Mouse (Mus musculus) lung, postnatal 0 days (tissue): ENCODE results near the gene Lysmd2. TPM values are rescaled to one million over a fixed set of nuclear protein-coding genes. Genes with fewer than 3 reads are reported as not detected.

ENCODE experiments used
- ATAC-seq: fragments of 200-750 bp; cut with Nextera tagmentation; 2 replicates; pipeline ENCODE4 v1.8.0; 2017; ENCODE audit warnings: moderate library complexity
- DNase-seq: peaks from one replicate; pipeline ENCODE4 v3.0.0-alpha.2; 2016; ENCODE audit warnings: low spot score
- H3K27ac ChIP-seq: fragments of 300-500 bp; sonication (generic); 2 replicates; pipeline ENCODE4 v1.5.1; 2014; ENCODE audit warnings: antibody characterized with exemption, mild to moderate bottlenecking, low read length, mixed read lengths
- H3K27me3 ChIP-seq: fragments of 300-500 bp; sonication (generic); replicated peaks from 2 replicates; pipeline ENCODE4 v1.6.1; 2014; ENCODE audit warnings: low read length, mixed read lengths; ENCODE audit not compliant: insufficient read depth
- H3K36me3 ChIP-seq: fragments of 300-500 bp; sonication (generic); 2 replicates; pipeline ENCODE4 v1.6.1; 2014; ENCODE audit warnings: low read length, mixed read lengths; ENCODE audit not compliant: insufficient read depth
- H3K4me1 ChIP-seq: fragments of 300-500 bp; sonication (generic); 2 replicates; pipeline ENCODE4 v1.6.1; 2014; ENCODE audit warnings: antibody characterized with exemption, low read depth, low read length, mixed read lengths; ENCODE audit not compliant: insufficient read depth
- H3K4me2 ChIP-seq: fragments of 300-500 bp; sonication (generic); replicated peaks from 2 replicates; pipeline ENCODE4 v1.6.1; 2014; ENCODE audit warnings: low read depth, mild to moderate bottlenecking, low read length, moderate library complexity, mixed read lengths
- H3K4me3 ChIP-seq: fragments of 300-500 bp; sonication (generic); 2 replicates; pipeline ENCODE4 v1.5.1; 2014; ENCODE audit warnings: low read depth, low read length
- H3K9ac ChIP-seq: fragments of 300-500 bp; sonication (generic); replicated peaks from 2 replicates; pipeline ENCODE4 v1.6.1; 2014; ENCODE audit warnings: low read depth, mild to moderate bottlenecking
- H3K9me3 ChIP-seq: fragments of 300-500 bp; sonication (generic); 2 replicates; pipeline ENCODE4 v1.6.1; 2016; ENCODE audit warnings: low read length, mixed read lengths
- CTCF ChIP-seq: IDR thresholded peaks from 2 replicates; pipeline ENCODE4 v1.5.1; 2016; ENCODE audit warnings: antibody characterized with exemption, mild to moderate bottlenecking
- EP300 ChIP-seq: IDR thresholded peaks from 2 replicates; pipeline ENCODE4 v1.6.1; 2016; ENCODE audit warnings: antibody characterized with exemption, mild to moderate bottlenecking, control low read depth
- WGBS: fragments of 180-500 bp; shearing (Covaris S2); extraction: QIAGEN DNeasy Blood & Tissue Kit; methylation state at CpG from one replicate; pipeline ENCODE4 v1.1.7; 2014; 5-methylcytosine and 5-hydroxymethylcytosine counted together
- polyA plus RNA-seq: library from polyadenylated mRNA; unstranded; fragments of >200 nt; fragmentation: Nextera tagmentation; extraction: Ambion mirVana; gene quantifications from 2 replicates; pipeline ENCODE4 v1.2.1, GENCODE M21; 2015

Lysmd2 gene
- polyA plus RNA-seq, 1 experiment from 2014 or later: 29.9 TPM

GRCm38 (mm10) chr9:75597036-75597435 is 28.5 kb upstream of the Lysmd2 start:
- Histone ChIP-seq H3K27me3 (no peaks in the 10 kb centered on the region), H3K4me2 (no peak overlapping the region), H3K4me1 (no peaks in the 10 kb centered on the region), H3K36me3 (no peaks in the 10 kb centered on the region), H3K9me3 (no peaks in the 10 kb centered on the region), H3K9ac (no peak overlapping the region), H3K4me3 (no peak overlapping the region), H3K27ac (no peak overlapping the region)
- ATAC-seq (no peak), DNase-seq (no peak)
- 80% methylated on average over 13 of the region's 13 CpGs for WGBS
- TF ChIP-seq CTCF: no peak
- no peak for TF ChIP-seq EP300

GRCm38 (mm10) chr9:75597596-75597995 is 27.9 kb upstream of the Lysmd2 start:
- TF ChIP-seq EP300 (no peak), CTCF (no peak)
- Histone ChIP-seq H3K36me3 (no peaks in the 10 kb centered on the region), H3K27me3 (no peaks in the 10 kb centered on the region), H3K4me3 (no peak overlapping the region), H3K9ac (no peak overlapping the region), H3K4me2 (no peak overlapping the region), H3K27ac (no peak overlapping the region), H3K4me1 (no peaks in the 10 kb centered on the region), H3K9me3 (no peaks in the 10 kb centered on the region)
- no peak for ATAC-seq
- WGBS: 66% methylated on average over 4 of the region's 4 CpGs
- DNase-seq: no peak

- H3K4me1 ChIP-seq: no peaks in the 10 kb centered on the region
- no peaks in the 10 kb centered on the region for H3K36me3 ChIP-seq
- H3K27me3 ChIP-seq: no peaks in the 10 kb centered on the region
- peak; percentile 50 for DNase-seq
- no peak overlapping the region for H3K27ac ChIP-seq
- no peak overlapping the region for H3K4me3 ChIP-seq
- peak; percentile 69 for ATAC-seq
- TF ChIP-seq CTCF (peak; percentile 49), EP300 (no peak)
- H3K9ac ChIP-seq: no peak overlapping the region
- H3K4me2 ChIP-seq: no peak overlapping the region
- 39% methylated on average over 5 of the region's 5 CpGs for WGBS
- no peaks in the 10 kb centered on the region for H3K9me3 ChIP-seq
These were observed 26.2 kb upstream of the Lysmd2 start for GRCm38 (mm10) chr9:75599191-75599841.

GRCm38 (mm10) chr9:75600166-75600934 is 25.2 kb upstream of the Lysmd2 start:
- H3K27me3 ChIP-seq: no peaks in the 10 kb centered on the region
- no peak overlapping the region for H3K4me2 ChIP-seq
- no peak overlapping the region for H3K4me3 ChIP-seq
- WGBS: 57% methylated on average over 7 of the region's 7 CpGs
- no peak overlapping the region; the same call in 1 of the 2 replicates for H3K27ac ChIP-seq
- ATAC-seq (peak; percentile 83), DNase-seq (no peak)
- TF ChIP-seq EP300: peak; percentile 42; the same call in 1 of the 2 replicates
- TF ChIP-seq CTCF: no peak
- H3K9ac ChIP-seq: no peak overlapping the region
- H3K4me1 ChIP-seq: no peaks in the 10 kb centered on the region
- no peaks in the 10 kb centered on the region for H3K9me3 ChIP-seq
- no peaks in the 10 kb centered on the region for H3K36me3 ChIP-seq

- no peak overlapping the region for H3K4me2 ChIP-seq
- H3K9ac ChIP-seq: no peak overlapping the region
- ATAC-seq (no peak), DNase-seq (no peak)
- H3K9me3 ChIP-seq: no peaks in the 10 kb centered on the region
- H3K27me3 ChIP-seq: no peaks in the 10 kb centered on the region
- no peaks in the 10 kb centered on the region for H3K4me1 ChIP-seq
- no peaks in the 10 kb centered on the region for H3K36me3 ChIP-seq
- no peak overlapping the region for H3K4me3 ChIP-seq
- 17% methylated on average over 12 of the region's 12 CpGs for WGBS
- no peak overlapping the region for H3K27ac ChIP-seq
- no peak for TF ChIP-seq EP300
- TF ChIP-seq CTCF: no peak
These were observed 24.0 kb upstream of the Lysmd2 start for GRCm38 (mm10) chr9:75601510-75601909.

GRCm38 (mm10) chr9:75607496-75607895 is 18.0 kb upstream of the Lysmd2 start:
- 94% methylated on average over 4 of the region's 4 CpGs for WGBS
- no peak for ATAC-seq
- peaks cover 4% of the 10 kb centered on the region; the same call in 1 of the 2 replicates for H3K4me1 ChIP-seq

More at GRCm38 (mm10) chr9:75607496-75607895, 18.0 kb upstream of the Lysmd2 start:
- Histone ChIP-seq H3K36me3 (no peaks in the 10 kb centered on the region), H3K9ac (no peak overlapping the region), H3K9me3 (no peaks in the 10 kb centered on the region), H3K27ac (no peak overlapping the region), H3K4me2 (no peak overlapping the region), H3K4me3 (no peak overlapping the region), H3K27me3 (0 out of 2 replicates have a peak, but pooled peaks cover 21% of the 10 kb centered on the region)
- no peak for DNase-seq
- TF ChIP-seq EP300 (no peak), CTCF (no peak)
